Mouse (Mus musculus) CD4-positive naive resting alpha-beta T cell, adult 57 days (primary cell): ENCODE data around the gene Zfp106. TPM values are rescaled to one million over a fixed set of nuclear protein-coding genes. Genes with fewer than 3 reads are reported as not detected.

Source experiments
- total RNA-seq: library from RNA; stranded (reverse); gene quantifications from one replicate; pipeline ENCODE4 v1.2.4, GENCODE M21; 2023

Zfp106 gene
- 65.5 TPM for total RNA-seq

GRCm38 (mm10) chr2:120563235-120563990 lies at the start of gene Zfp106:
Zfp106 (minus strand) TSS chr2:120563843.

GRCm38 (mm10) chr2:120608830-120609723 lies 45.4 kb upstream of the Zfp106 start, which contains the start of the genes Haus2 and Lrrc57:
Haus2 (plus strand) TSS chr2:120609383.
Lrrc57 (minus strand) TSS chr2:120609520.

GRCm38 (mm10) chr2:120566886-120567797 lies 3.5 kb upstream of the Zfp106 start, which contains the start of gene Snap23:
Snap23 (plus strand) TSS chr2:120567671.

Other genes with a start within 250 kb of the Zfp106 start
- gene Pla2g4f, start 249.7 kb downstream of the Zfp106 start, total RNA-seq: 0.50 TPM
- 62.5 TPM for gene Vps39, start 210.7 kb downstream of the Zfp106 start, total RNA-seq
- 25.3 TPM for gene Ganc, start 159.9 kb downstream of the Zfp106 start, total RNA-seq
- gene Tmem87a, start 159.7 kb downstream of the Zfp106 start, total RNA-seq: 61.3 TPM
- gene Capn3, start 107.8 kb downstream of the Zfp106 start, total RNA-seq: 1.2 TPM
- 24.9 TPM for gene Snap23, start 3.8 kb upstream of the Zfp106 start, total RNA-seq
- 19.1 TPM for gene Haus2, start 45.5 kb upstream of the Zfp106 start, total RNA-seq
- gene Lrrc57, start 45.7 kb upstream of the Zfp106 start, total RNA-seq: 15.6 TPM
- 0.56 TPM for gene Stard9, start 65.3 kb upstream of the Zfp106 start, total RNA-seq